Mouse (Mus musculus): Measurements from ENCODE around the gene Wipf3. TPM values are rescaled to one million over a fixed set of nuclear protein-coding genes. Genes with fewer than 3 reads are reported as not detected.

Wipf3 gene
- total RNA-seq, 1 experiment = 1.4 TPM

DNA sequence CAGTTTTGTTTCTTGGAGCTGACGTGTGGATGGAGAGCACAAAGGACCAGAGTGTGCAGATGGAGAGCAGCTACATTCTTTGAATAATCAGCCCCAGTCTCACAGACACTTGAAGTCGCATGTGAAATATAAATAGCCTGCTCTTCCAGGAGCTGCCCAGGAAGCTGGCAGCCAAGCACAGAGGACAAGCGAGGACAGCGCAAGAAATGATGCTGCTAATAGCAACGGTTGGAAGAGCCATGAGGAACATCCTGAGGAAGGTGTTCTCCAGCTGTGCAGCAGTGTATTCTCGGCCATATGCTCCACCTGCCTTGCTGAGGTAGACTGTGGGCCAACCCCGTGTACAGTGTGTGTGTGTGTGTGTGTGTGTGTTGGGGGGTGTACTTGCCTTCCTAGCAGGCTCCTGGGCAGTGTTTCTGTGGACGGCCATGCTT, 101.7 kb downstream of the Wipf3 start:
- Histone ChIP-seq H3K27ac (ENCODE audit: insufficient read depth, low read depth, low read length, poor library complexity, severe bottlenecking) (no peak overlapping the region), H3K9ac (ENCODE audit: insufficient read depth, low read depth, low read length, poor library complexity, severe bottlenecking) (no peak overlapping the region), H3K36me3 (ENCODE audit: control insufficient read depth, insufficient read depth, low read length, poor library complexity, severe bottlenecking) (no peaks in the 10 kb centered on the region), H3K9me3 (ENCODE audit: control insufficient read depth, insufficient read depth, low read depth, low read length) (no peaks in the 10 kb centered on the region), H3K4me3 (ENCODE audit: insufficient read depth in 1 of 2, low read depth in 1 of 2, low read length in 2 of 2, poor library complexity in 1 of 2, severe bottlenecking in 1 of 2) (no peak overlapping the region), H3K4me1 (ENCODE audit: control insufficient read depth in 2 of 2, insufficient read depth in 2 of 2, low read length in 2 of 2, poor library complexity in 1 of 2) (0 out of 4 replicates have a peak, but pooled peaks cover 0 to 1% of the 10 kb centered on the region in 2 experiments)
- TF ChIP-seq ZNF384 (IDR thresholded peaks at IDR 0.05; ENCODE audit: low read depth, low read length) = no peak
- TF ChIP-seq HCFC1 (IDR thresholded peaks at IDR 0.05; ENCODE audit: borderline replicate concordance, insufficient read depth, low read length) = no peak
- DNase-seq (ENCODE audit: low read depth, low spot score) = no peak
- in situ Hi-C loops (cut with MboI; ENCODE audit: low sequenced_read_pairs in 2 of 2, unreplicated experiment in 2 of 2) = no loop called here

DNA sequence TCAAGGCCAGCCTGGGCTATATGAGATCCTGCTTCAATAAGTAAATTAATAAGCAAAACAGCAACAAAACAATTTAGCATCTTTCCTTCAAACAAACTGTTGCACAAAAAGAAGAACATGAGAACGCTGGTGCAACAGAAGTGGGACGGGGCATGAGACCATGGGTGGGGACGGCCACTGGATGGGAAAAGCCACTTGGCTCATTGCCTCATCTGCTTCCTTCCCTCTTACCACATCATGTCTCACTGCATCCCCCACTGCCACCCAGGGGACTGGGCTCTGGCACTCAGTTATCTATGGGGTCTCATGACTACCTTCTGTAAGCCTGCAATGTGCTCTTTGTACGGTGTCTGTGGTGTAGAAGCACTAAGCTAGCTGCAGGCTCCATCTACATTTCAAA, 106.1 kb downstream of the Wipf3 start:
- Histone ChIP-seq H3K27ac (ENCODE audit: insufficient read depth, low read depth, low read length, poor library complexity, severe bottlenecking) (no peak overlapping the region), H3K9ac (ENCODE audit: insufficient read depth, low read depth, low read length, poor library complexity, severe bottlenecking) (no peak overlapping the region), H3K4me1 (ENCODE audit: control insufficient read depth in 2 of 2, insufficient read depth in 2 of 2, low read length in 2 of 2, poor library complexity in 1 of 2) (0 out of 4 replicates have a peak, but pooled peaks cover 0 to 1% of the 10 kb centered on the region in 2 experiments), H3K9me3 (ENCODE audit: control insufficient read depth, insufficient read depth, low read depth, low read length) (no peaks in the 10 kb centered on the region), H3K36me3 (ENCODE audit: control insufficient read depth, insufficient read depth, low read length, poor library complexity, severe bottlenecking) (no peaks in the 10 kb centered on the region), H3K4me3 (ENCODE audit: insufficient read depth in 1 of 2, low read depth in 1 of 2, low read length in 2 of 2, poor library complexity in 1 of 2, severe bottlenecking in 1 of 2) (no peak overlapping the region)
- TF ChIP-seq MAFK (IDR thresholded peaks at IDR 0.05; ENCODE audit: insufficient read depth, low read depth, low read length) = no peak
- no peak for TF ChIP-seq HCFC1 (IDR thresholded peaks at IDR 0.05; ENCODE audit: borderline replicate concordance, insufficient read depth, low read length)
- TF ChIP-seq ZC3H11A (IDR thresholded peaks at IDR 0.05; ENCODE audit: borderline replicate concordance, low read depth, low read length) = no peak
- TF ChIP-seq CHD2 (IDR thresholded peaks at IDR 0.05; ENCODE audit: low read depth, low read length) = no peak
- TF ChIP-seq ZNF384 (IDR thresholded peaks at IDR 0.05; ENCODE audit: low read depth, low read length) = no peak
- no peak for DNase-seq (ENCODE audit: low read depth, low spot score)
- in situ Hi-C loops (cut with MboI; ENCODE audit: low sequenced_read_pairs in 2 of 2, unreplicated experiment in 2 of 2) = no loop called here

DNA sequence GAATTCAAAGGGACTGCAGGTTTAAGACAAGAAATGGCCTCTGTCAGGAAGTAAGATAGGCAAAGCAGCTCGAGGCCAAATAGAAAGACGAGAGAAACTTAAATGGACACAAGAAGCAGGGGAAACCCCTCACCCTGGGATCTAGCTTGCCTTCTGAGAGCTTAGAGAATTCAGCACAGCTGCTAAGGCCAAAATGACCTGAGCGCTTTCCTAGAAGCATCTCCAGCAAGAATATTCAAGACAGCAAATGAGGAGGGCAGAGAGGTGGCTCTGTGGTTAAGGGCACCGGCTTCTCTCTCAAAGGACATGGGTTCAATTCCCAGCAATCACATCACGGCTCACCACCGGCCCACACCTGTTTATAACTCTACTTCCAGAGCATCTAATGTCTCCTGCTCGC, 107.7 kb downstream of the Wipf3 start:
- Histone ChIP-seq H3K4me1 (ENCODE audit: control insufficient read depth in 2 of 2, insufficient read depth in 2 of 2, low read length in 2 of 2, poor library complexity in 1 of 2) (peaks cover 0 to 3% of the 10 kb centered on the region in 2 experiments; a peak in 2 of 4 replicates), H3K27ac (ENCODE audit: insufficient read depth, low read depth, low read length, poor library complexity, severe bottlenecking) (no peak overlapping the region), H3K9me3 (ENCODE audit: control insufficient read depth, insufficient read depth, low read depth, low read length) (no peaks in the 10 kb centered on the region), H3K4me3 (ENCODE audit: insufficient read depth in 1 of 2, low read depth in 1 of 2, low read length in 2 of 2, poor library complexity in 1 of 2, severe bottlenecking in 1 of 2) (no peak overlapping the region), H3K36me3 (ENCODE audit: control insufficient read depth, insufficient read depth, low read length, poor library complexity, severe bottlenecking) (no peaks in the 10 kb centered on the region), H3K9ac (ENCODE audit: insufficient read depth, low read depth, low read length, poor library complexity, severe bottlenecking) (no peak overlapping the region)
- TF ChIP-seq ZNF384 (IDR thresholded peaks at IDR 0.05; ENCODE audit: low read depth, low read length) (no peak), MAFK (IDR thresholded peaks at IDR 0.05; ENCODE audit: insufficient read depth, low read depth, low read length) (no peak), ZC3H11A (IDR thresholded peaks at IDR 0.05; ENCODE audit: borderline replicate concordance, low read depth, low read length) (no peak), CHD2 (IDR thresholded peaks at IDR 0.05; ENCODE audit: low read depth, low read length) (no peak), HCFC1 (IDR thresholded peaks at IDR 0.05; ENCODE audit: borderline replicate concordance, insufficient read depth, low read length) (no peak)
- in situ Hi-C loops (cut with MboI; ENCODE audit: low sequenced_read_pairs in 2 of 2, unreplicated experiment in 2 of 2) = no loop called here
- DNase-seq (ENCODE audit: low read depth, low spot score) = no peak

DNA sequence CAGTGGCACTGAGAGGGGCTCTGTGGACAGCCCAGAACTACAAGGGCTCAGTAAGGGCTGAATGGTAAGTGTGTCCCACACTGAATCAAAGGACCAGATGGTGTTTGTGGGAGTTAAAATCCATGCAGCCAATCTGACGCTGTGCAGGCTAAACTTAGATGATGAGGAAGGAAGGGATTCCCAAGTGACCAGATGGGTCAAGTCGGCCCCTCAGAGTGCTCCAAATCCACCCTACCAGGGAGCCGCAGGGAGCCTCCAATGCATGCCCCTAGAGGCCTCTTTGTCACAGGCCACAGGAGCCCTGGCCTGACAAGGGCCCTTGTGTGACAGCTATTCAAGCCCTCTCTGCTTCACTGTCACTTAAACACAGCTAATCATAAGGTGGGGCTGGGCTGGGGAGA, 109.4 kb downstream of the Wipf3 start:
- TF ChIP-seq MAFK (IDR thresholded peaks at IDR 0.05; ENCODE audit: insufficient read depth, low read depth, low read length) (no peak), CHD2 (IDR thresholded peaks at IDR 0.05; ENCODE audit: low read depth, low read length) (no peak), HCFC1 (IDR thresholded peaks at IDR 0.05; ENCODE audit: borderline replicate concordance, insufficient read depth, low read length) (no peak), ZNF384 (IDR thresholded peaks at IDR 0.05; ENCODE audit: low read depth, low read length) (no peak), ZC3H11A (IDR thresholded peaks at IDR 0.05; ENCODE audit: borderline replicate concordance, low read depth, low read length) (no peak)
- DNase-seq (ENCODE audit: low read depth, low spot score) = no peak
- H3K4me3 ChIP-seq (ENCODE audit: insufficient read depth in 1 of 2, low read depth in 1 of 2, low read length in 2 of 2, poor library complexity in 1 of 2, severe bottlenecking in 1 of 2) = no peak overlapping the region
- in situ Hi-C loops (cut with MboI; ENCODE audit: low sequenced_read_pairs in 2 of 2, unreplicated experiment in 2 of 2) = no loop called here
- no peaks in the 10 kb centered on the region for H3K36me3 ChIP-seq (ENCODE audit: control insufficient read depth, insufficient read depth, low read length, poor library complexity, severe bottlenecking)
- no peaks in the 10 kb centered on the region for H3K9me3 ChIP-seq (ENCODE audit: control insufficient read depth, insufficient read depth, low read depth, low read length)
- H3K4me1 ChIP-seq (ENCODE audit: control insufficient read depth in 2 of 2, insufficient read depth in 2 of 2, low read length in 2 of 2, poor library complexity in 1 of 2) = peaks cover 0 to 2% of the 10 kb centered on the region in 2 experiments; a peak in 2 of 4 replicates
- H3K9ac ChIP-seq (ENCODE audit: insufficient read depth, low read depth, low read length, poor library complexity, severe bottlenecking) = no peak overlapping the region
- no peak overlapping the region for H3K27ac ChIP-seq (ENCODE audit: insufficient read depth, low read depth, low read length, poor library complexity, severe bottlenecking)

DNA sequence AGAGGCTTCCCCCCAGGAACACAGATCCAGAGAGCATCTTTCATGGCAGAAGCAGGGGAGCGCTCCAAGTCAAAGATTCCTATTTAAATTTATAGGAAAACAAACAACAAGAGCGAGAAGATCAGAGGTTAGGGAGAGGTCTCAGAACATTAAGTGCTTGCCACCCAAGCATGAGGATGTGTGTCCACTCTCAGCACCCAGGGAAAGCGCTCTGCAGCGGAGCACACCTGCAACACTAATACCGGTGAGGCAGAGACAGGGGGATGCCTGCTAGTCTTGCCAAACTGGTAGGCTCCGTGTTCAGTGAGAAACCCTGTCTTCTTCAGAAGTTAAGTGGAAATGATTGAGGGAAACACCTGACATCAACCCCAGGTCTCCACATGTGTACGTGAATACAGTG, 110.0 kb downstream of the Wipf3 start:
- Histone ChIP-seq H3K4me3 (ENCODE audit: insufficient read depth in 1 of 2, low read depth in 1 of 2, low read length in 2 of 2, poor library complexity in 1 of 2, severe bottlenecking in 1 of 2) (no peak overlapping the region), H3K9me3 (ENCODE audit: control insufficient read depth, insufficient read depth, low read depth, low read length) (no peaks in the 10 kb centered on the region), H3K36me3 (ENCODE audit: control insufficient read depth, insufficient read depth, low read length, poor library complexity, severe bottlenecking) (no peaks in the 10 kb centered on the region), H3K4me1 (ENCODE audit: control insufficient read depth in 2 of 2, insufficient read depth in 2 of 2, low read length in 2 of 2, poor library complexity in 1 of 2) (peaks cover 0 to 2% of the 10 kb centered on the region in 2 experiments; a peak in 2 of 4 replicates), H3K9ac (ENCODE audit: insufficient read depth, low read depth, low read length, poor library complexity, severe bottlenecking) (no peak overlapping the region), H3K27ac (ENCODE audit: insufficient read depth, low read depth, low read length, poor library complexity, severe bottlenecking) (no peak overlapping the region)
- in situ Hi-C loops (cut with MboI; ENCODE audit: low sequenced_read_pairs in 2 of 2, unreplicated experiment in 2 of 2) = no loop called here
- no peak for DNase-seq (ENCODE audit: low read depth, low spot score)
- TF ChIP-seq ZNF384 (IDR thresholded peaks at IDR 0.05; ENCODE audit: low read depth, low read length) (no peak), CHD2 (IDR thresholded peaks at IDR 0.05; ENCODE audit: low read depth, low read length) (no peak), ZC3H11A (IDR thresholded peaks at IDR 0.05; ENCODE audit: borderline replicate concordance, low read depth, low read length) (no peak), MAFK (IDR thresholded peaks at IDR 0.05; ENCODE audit: insufficient read depth, low read depth, low read length) (no peak), HCFC1 (IDR thresholded peaks at IDR 0.05; ENCODE audit: borderline replicate concordance, insufficient read depth, low read length) (no peak)

Measured in ES-E14 (cell line).